Mouse (Mus musculus) embryonic facial prominence, embryonic 13.5 days (tissue): Measurements from ENCODE around the gene Flywch2. TPM values are rescaled to one million over a fixed set of nuclear protein-coding genes. Genes with fewer than 3 reads are reported as not detected.
A peak's percentile ranks its signal among the peaks of the same experiment; 100 is the strongest.

Experiments
- ATAC-seq: fragments of 200-750 bp; cut with Nextera tagmentation; 2 replicates; pipeline ENCODE4 v1.8.0; 2017; ENCODE audit warnings: low read depth; ENCODE audit not compliant: insufficient number of reproducible peaks, insufficient read depth, low FRiP score, low TSS enrichment
- H3K27ac ChIP-seq: fragments of 300-500 bp; sonication (generic); 2 replicates; pipeline ENCODE4 v1.5.1; 2015; ENCODE audit warnings: moderate library complexity, mild to moderate bottlenecking, inconsistent platforms
- H3K27me3 ChIP-seq: fragments of 300-500 bp; sonication (generic); 2 replicates; pipeline ENCODE4 v1.6.1; 2015; ENCODE audit warnings: mild to moderate bottlenecking, inconsistent platforms
- H3K36me3 ChIP-seq: fragments of 300-500 bp; sonication (generic); 2 replicates; pipeline ENCODE4 v1.6.1; 2015; ENCODE audit warnings: mild to moderate bottlenecking, inconsistent platforms
- H3K4me1 ChIP-seq: fragments of 300-500 bp; sonication (generic); 2 replicates; pipeline ENCODE4 v1.6.1; 2015; ENCODE audit warnings: inconsistent platforms
- H3K4me2 ChIP-seq: fragments of 300-500 bp; sonication (generic); 2 replicates; pipeline ENCODE4 v1.6.1; 2015; ENCODE audit warnings: moderate library complexity, mild to moderate bottlenecking, inconsistent platforms
- H3K4me3 ChIP-seq: fragments of 300-500 bp; sonication (generic); 2 replicates; pipeline ENCODE4 v1.5.1; 2015; ENCODE audit warnings: mild to moderate bottlenecking, inconsistent platforms
- H3K9ac ChIP-seq: fragments of 300-500 bp; sonication (generic); 2 replicates; pipeline ENCODE4 v1.6.1; 2015; ENCODE audit warnings: mild to moderate bottlenecking, inconsistent platforms
- H3K9me3 ChIP-seq: fragments of 300-500 bp; sonication (generic); 2 replicates; pipeline ENCODE4 v1.6.1; 2016; ENCODE audit warnings: inconsistent platforms
- WGBS: fragments of 180-500 bp; shearing (Covaris S2); methylation state at CpG from one replicate; pipeline ENCODE4 v1.1.7; 2015; ENCODE audit warnings: mixed read lengths; 5-methylcytosine and 5-hydroxymethylcytosine counted together
- polyA plus RNA-seq: library from polyadenylated mRNA; unstranded; fragments of >200 nt; fragmentation: Nextera tagmentation; extraction: Ambion mirVana; gene quantifications from 2 replicates; pipeline ENCODE4 v1.2.1, GENCODE M21; 2015

The Flywch2 gene
- polyA plus RNA-seq, 1 experiment from 2014 or later: 65.1 TPM

GRCm38 (mm10) chr17:23770493-23770892 lies 15.4 kb downstream of the Flywch2 start:
- no peaks in the 10 kb centered on the region for H3K9me3 ChIP-seq
- H3K4me3 ChIP-seq: peak overlapping the region; percentile 90
- H3K27me3 ChIP-seq: no peaks in the 10 kb centered on the region
- H3K4me1 ChIP-seq: peaks cover 8% of the 10 kb centered on the region
- no peak overlapping the region for H3K27ac ChIP-seq
- H3K4me2 ChIP-seq: peak overlapping the region; percentile 80
- 16% methylated on average over 2 of the region's 2 CpGs for WGBS
- H3K36me3 ChIP-seq: peaks cover 15% of the 10 kb centered on the region
- peak overlapping the region; percentile 94 for H3K9ac ChIP-seq
- no peak for ATAC-seq

- H3K4me1 ChIP-seq: no peaks in the 10 kb centered on the region
- H3K27me3 ChIP-seq: no peaks in the 10 kb centered on the region
- no peak overlapping the region for H3K9ac ChIP-seq
- H3K36me3 ChIP-seq: peaks cover 65% of the 10 kb centered on the region
- 89% methylated on average over 11 of the region's 11 CpGs for WGBS
- no peak overlapping the region for H3K4me3 ChIP-seq
- H3K9me3 ChIP-seq: no peaks in the 10 kb centered on the region
- H3K27ac ChIP-seq: no peak overlapping the region
- no peak overlapping the region for H3K4me2 ChIP-seq
- no peak for ATAC-seq
Observed at GRCm38 (mm10) chr17:23762976-23763375, 22.9 kb downstream of the Flywch2 start.

- no peaks in the 10 kb centered on the region for H3K4me1 ChIP-seq
- no peak overlapping the region for H3K9ac ChIP-seq
- H3K4me2 ChIP-seq: no peak overlapping the region
- H3K27ac ChIP-seq: no peak overlapping the region
- WGBS: 96% methylated on average over 3 of the region's 3 CpGs
- H3K36me3 ChIP-seq: peaks cover 80% of the 10 kb centered on the region
- H3K9me3 ChIP-seq: no peaks in the 10 kb centered on the region
- no peak for ATAC-seq
- no peaks in the 10 kb centered on the region for H3K27me3 ChIP-seq
- no peak overlapping the region for H3K4me3 ChIP-seq
Observed at GRCm38 (mm10) chr17:23761155-23761554, 24.7 kb downstream of the Flywch2 start.

- Histone ChIP-seq H3K36me3 (peaks cover 89% of the 10 kb centered on the region), H3K27ac (no peak overlapping the region), H3K27me3 (no peaks in the 10 kb centered on the region), H3K4me3 (no peak overlapping the region), H3K9ac (no peak overlapping the region), H3K9me3 (no peaks in the 10 kb centered on the region), H3K4me2 (no peak overlapping the region), H3K4me1 (no peaks in the 10 kb centered on the region)
- 91% methylated on average over 9 of the region's 9 CpGs for WGBS
- ATAC-seq: no peak
Observed at GRCm38 (mm10) chr17:23760231-23760630, 25.6 kb downstream of the Flywch2 start.

- H3K9me3 ChIP-seq: no peaks in the 10 kb centered on the region
- no peak overlapping the region for H3K4me2 ChIP-seq
- no peaks in the 10 kb centered on the region for H3K27me3 ChIP-seq
- 88% methylated on average over 8 of the region's 8 CpGs for WGBS
- H3K9ac ChIP-seq: no peak overlapping the region
- no peak overlapping the region for H3K4me3 ChIP-seq
- peaks cover 95% of the 10 kb centered on the region for H3K36me3 ChIP-seq
- no peaks in the 10 kb centered on the region for H3K4me1 ChIP-seq
- no peak for ATAC-seq
- H3K27ac ChIP-seq: no peak overlapping the region
Observed at GRCm38 (mm10) chr17:23758801-23759200, 27.1 kb downstream of the Flywch2 start.

GRCm38 (mm10) chr17:23757581-23757980 lies 28.3 kb downstream of the Flywch2 start:
- no peak for ATAC-seq
- Histone ChIP-seq H3K4me1 (no peaks in the 10 kb centered on the region), H3K9ac (no peak overlapping the region), H3K9me3 (no peaks in the 10 kb centered on the region), H3K4me2 (no peak overlapping the region), H3K4me3 (no peak overlapping the region), H3K27ac (no peak overlapping the region), H3K36me3 (peaks cover 96% of the 10 kb centered on the region), H3K27me3 (no peaks in the 10 kb centered on the region)
- WGBS: 94% methylated on average over 9 of the region's 9 CpGs

GRCm38 (mm10) chr17:23755689-23756088 lies 30.2 kb downstream of the Flywch2 start:
- no peak overlapping the region for H3K27ac ChIP-seq
- 96% methylated on average over 13 of the region's 13 CpGs for WGBS
- H3K36me3 ChIP-seq: peaks cover 95% of the 10 kb centered on the region
- H3K9ac ChIP-seq: no peak overlapping the region
- ATAC-seq: no peak
- H3K4me3 ChIP-seq: no peak overlapping the region
- no peaks in the 10 kb centered on the region for H3K4me1 ChIP-seq
- no peaks in the 10 kb centered on the region for H3K27me3 ChIP-seq
- no peaks in the 10 kb centered on the region for H3K9me3 ChIP-seq
- no peak overlapping the region for H3K4me2 ChIP-seq

GRCm38 (mm10) chr17:23749400-23750191 lies 36.3 kb downstream of the Flywch2 start:
- no peak overlapping the region for H3K9ac ChIP-seq
- H3K36me3 ChIP-seq: peaks cover 37% of the 10 kb centered on the region
- peak overlapping the region; percentile 37 for H3K4me2 ChIP-seq
- no peaks in the 10 kb centered on the region for H3K9me3 ChIP-seq
- peaks cover 36% of the 10 kb centered on the region for H3K27me3 ChIP-seq
- H3K4me3 ChIP-seq: no peak overlapping the region
- H3K27ac ChIP-seq: no peak overlapping the region
- 83% methylated on average over 11 of the region's 11 CpGs for WGBS
- peaks cover 21% of the 10 kb centered on the region for H3K4me1 ChIP-seq
- no peak for ATAC-seq

GRCm38 (mm10) chr17:23748631-23749391 lies 37.1 kb downstream of the Flywch2 start:
- 33% methylated on average over 10 of the region's 10 CpGs for WGBS
- Histone ChIP-seq H3K27me3 (peaks cover 44% of the 10 kb centered on the region), H3K4me1 (peaks cover 22% of the 10 kb centered on the region), H3K36me3 (peaks cover 30% of the 10 kb centered on the region), H3K9ac (no peak overlapping the region), H3K9me3 (no peaks in the 10 kb centered on the region), H3K27ac (no peak overlapping the region), H3K4me2 (peak overlapping the region; percentile 37), H3K4me3 (0 out of 2 replicates have a peak overlapping the region, but pooled peaks have one; percentile 8)
- ATAC-seq: no peak

GRCm38 (mm10) chr17:23748026-23748425 lies 37.9 kb downstream of the Flywch2 start:
- Histone ChIP-seq H3K4me3 (no peak overlapping the region), H3K36me3 (peaks cover 22% of the 10 kb centered on the region), H3K4me1 (peaks cover 22% of the 10 kb centered on the region), H3K4me2 (no peak overlapping the region), H3K27me3 (peaks cover 52% of the 10 kb centered on the region), H3K9me3 (no peaks in the 10 kb centered on the region), H3K9ac (no peak overlapping the region), H3K27ac (no peak overlapping the region)
- ATAC-seq: no peak
- WGBS: 36% methylated on average over 6 of the region's 6 CpGs

- no peak overlapping the region for H3K4me2 ChIP-seq
- WGBS: 79% methylated on average over 3 of the region's 3 CpGs
- no peak for ATAC-seq
- peaks cover 24% of the 10 kb centered on the region for H3K4me1 ChIP-seq
- H3K9me3 ChIP-seq: no peaks in the 10 kb centered on the region
- no peak overlapping the region for H3K27ac ChIP-seq
- no peak overlapping the region for H3K4me3 ChIP-seq
- H3K36me3 ChIP-seq: peaks cover 17% of the 10 kb centered on the region
- H3K27me3 ChIP-seq: peaks cover 57% of the 10 kb centered on the region
- H3K9ac ChIP-seq: no peak overlapping the region
Observed at GRCm38 (mm10) chr17:23747471-23747870, 38.4 kb downstream of the Flywch2 start.

- Histone ChIP-seq H3K4me2 (no peak overlapping the region), H3K36me3 (peaks cover 9% of the 10 kb centered on the region), H3K27me3 (peaks cover 64% of the 10 kb centered on the region), H3K27ac (no peak overlapping the region), H3K4me3 (no peak overlapping the region), H3K4me1 (peaks cover 32% of the 10 kb centered on the region), H3K9ac (no peak overlapping the region), H3K9me3 (no peaks in the 10 kb centered on the region)
- 73% methylated on average over 3 of the region's 3 CpGs for WGBS
- ATAC-seq: no peak
Observed at GRCm38 (mm10) chr17:23746767-23747166, 39.1 kb downstream of the Flywch2 start.
